Mouse (Mus musculus) ES-E14 (cell line): ENCODE measurements around the gene Tmcc2.

Experiments
- HCFC1 ChIP-seq: IDR thresholded peaks from 2 replicates; pipeline ENCODE4 v1.6.1; 2012; ENCODE audit warnings: low read length, inconsistent platforms, borderline replicate concordance; ENCODE audit not compliant: insufficient read depth
- MAFK ChIP-seq: IDR thresholded peaks from 2 replicates; pipeline ENCODE4 v1.6.1; 2014; ENCODE audit warnings: mild to moderate bottlenecking, low read depth, low read length, inconsistent platforms; ENCODE audit not compliant: insufficient read depth
- ZNF384 ChIP-seq: IDR thresholded peaks from 2 replicates; pipeline ENCODE4 v1.6.1; 2012; ENCODE audit warnings: low read depth, low read length, inconsistent platforms

DNA sequence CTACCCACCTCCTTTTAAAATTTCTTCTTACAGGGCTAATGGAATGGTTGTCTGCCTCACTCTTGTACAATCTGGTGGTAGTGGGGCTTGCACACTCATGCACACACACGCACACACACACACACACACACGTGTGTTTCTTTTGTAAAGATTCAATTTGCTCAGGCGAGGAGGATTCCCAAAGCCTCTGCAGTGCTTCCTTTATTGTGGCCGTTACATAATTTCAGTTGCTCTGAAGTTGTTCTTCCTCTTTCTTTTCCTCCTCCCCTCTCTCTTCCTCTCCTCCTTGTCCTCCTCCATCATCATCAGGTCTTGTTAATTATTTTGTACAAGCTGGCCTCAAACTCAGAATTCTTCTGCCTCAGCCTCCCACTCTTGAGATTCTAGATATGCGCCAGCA, 46.3 kb upstream of the Tmcc2 start:
- no peak for TF ChIP-seq ZNF384
- no peak for TF ChIP-seq MAFK
- TF ChIP-seq HCFC1, result no peak
